Mouse (Mus musculus) bone marrow, adult 2 months (tissue): Measurements from ENCODE around the gene Lrmda.

ENCODE experiments used
- CTCF ChIP-seq: fragments of 200-500 bp; IDR thresholded peaks from 2 replicates; pipeline ENCODE4 v1.5.1; 2011; ENCODE audit warnings: low read length, control low read depth; ENCODE audit not compliant: control insufficient read depth, insufficient read depth
- POLR2A ChIP-seq: fragments of 200-500 bp; IDR thresholded peaks from 2 replicates; pipeline ENCODE4 v1.6.1; 2011; ENCODE audit warnings: low read depth, mild to moderate bottlenecking, control low read depth, low read length, borderline replicate concordance; ENCODE audit not compliant: control insufficient read depth

GRCm38 (mm10) chr14:22353626-22354025, 334.1 kb downstream of the Lrmda start:
- no peak for TF ChIP-seq CTCF
- TF ChIP-seq POLR2A: no peak
